ENCODE assay signal across 9 mouse cellular contexts in the genomic region with DNA sequence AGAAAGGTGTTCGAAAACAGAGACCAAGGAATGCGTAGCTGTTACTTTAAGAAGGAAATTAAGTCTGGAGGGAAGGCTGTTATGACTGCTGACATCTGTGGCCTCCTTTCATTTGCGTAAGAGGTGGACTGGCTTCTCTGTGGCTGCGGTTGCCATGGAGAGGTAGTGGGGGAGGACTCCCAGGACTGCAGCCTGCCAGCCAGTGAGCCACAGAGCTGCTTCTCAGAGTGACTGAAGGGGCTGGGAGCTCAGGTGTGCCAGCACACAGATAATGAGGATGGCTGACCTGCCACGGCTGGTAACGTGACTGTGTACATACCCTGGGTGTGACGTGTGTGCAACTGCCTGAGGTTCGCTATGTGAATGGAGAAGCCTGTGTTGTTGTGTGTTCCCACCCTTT. TPM values are rescaled to one million over a fixed set of nuclear protein-coding genes. Genes with fewer than 3 reads are reported as not detected.
A peak's percentile ranks its signal among the peaks of the same experiment; 100 is the strongest.
DNase-seq lines count a peak whose midpoint lies in the region; ATAC-seq and TF ChIP-seq lines count a peak whose summit lies in the region.
"Had no signal": no experiment of that assay in that cellular context is flagged by ENCODE, and none has a peak within 500 bp of the region (broad histone marks: within the 10 kb centered on the region; RNA-seq: fewer than 3 reads in every experiment).

No protein-coding gene starts in this region.

- WGBS in hindbrain, embryonic 12.5 days: 20% methylated on average over 8 of the region's 8 CpGs
- WGBS in lung, embryonic 15.5 days: 26% methylated on average over 8 of the region's 8 CpGs

- ATAC-seq in G1E (ENCODE audit: extremely low read depth, insufficient number of reproducible peaks, low FRiP score, poor library complexity, severe bottlenecking): peak; percentile 45; the same call in 1 of the 2 replicates
- peak; percentile 96 for ATAC-seq in hindbrain, embryonic 12.5 days (ENCODE audit: low FRiP score)
- ATAC-seq in lung, embryonic 15.5 days (ENCODE audit: borderline replicate concordance, extremely low read depth, low FRiP score, low TSS enrichment): peak; percentile 77; the same call in 1 of the 2 replicates
- ATAC-seq in neutrophil, adult 5-6 weeks (ENCODE audit: extremely low read depth, insufficient number of reproducible peaks, low FRiP score, poor library complexity, severe bottlenecking): peak; percentile 90

- H3K4me3 ChIP-seq in G1E (ENCODE audit: low read depth, low read length): peak overlapping the region; percentile 37; the same call in 1 of the 2 replicates
- no peak overlapping the region for H3K4me3 ChIP-seq in hindbrain, embryonic 12.5 days
- H3K4me3 ChIP-seq in lung, embryonic 15.5 days: no peak overlapping the region
- H3K4me3 ChIP-seq: erythroblast, embryonic 14.5 days had no signal

- no peaks in the 10 kb centered on the region for H3K27me3 ChIP-seq in G1E (ENCODE audit: insufficient read depth, low read length)
- no peaks in the 10 kb centered on the region for H3K27me3 ChIP-seq in hindbrain, embryonic 12.5 days
- H3K27me3 ChIP-seq in lung, embryonic 15.5 days: no peaks in the 10 kb centered on the region

- TF ChIP-seq CTCF in G1E (IDR thresholded peaks at IDR 0.05; ENCODE audit: low read depth, low read length): no peak

- H3K4me2 ChIP-seq in hindbrain, embryonic 12.5 days (replicated peaks): peak overlapping the region; percentile 45
- no peak overlapping the region for H3K4me2 ChIP-seq in lung, embryonic 15.5 days

- DNase-seq in G1E (ENCODE audit: low spot score): no peak
- DNase-seq in cerebellum, adult 9-10 months: peak; percentile 87
- peak; percentile 67 to 77 for DNase-seq in frontal cortex, adult 2 months (ENCODE audit: extremely low spot score in 1 of 2, low spot score in 1 of 2)
- DNase-seq in layer of hippocampus, adult 9-11 months: peak; percentile 84
- peak; percentile 75 for DNase-seq in thymus, postnatal 0 days (ENCODE audit: low spot score)

- H3K9ac ChIP-seq in hindbrain, embryonic 12.5 days: no peak overlapping the region
- H3K9ac ChIP-seq in lung, embryonic 15.5 days: no peak overlapping the region

- peaks cover 3% of the 10 kb centered on the region for H3K9me3 ChIP-seq in G1E (replicated peaks)
- no peaks in the 10 kb centered on the region; the same call in 1 of the 2 replicates for H3K9me3 ChIP-seq in hindbrain, embryonic 12.5 days (replicated peaks)
- H3K9me3 ChIP-seq in lung, embryonic 15.5 days: no peaks in the 10 kb centered on the region

- peaks cover 19% of the 10 kb centered on the region for H3K36me3 ChIP-seq in G1E (replicated peaks)
- no peaks in the 10 kb centered on the region for H3K36me3 ChIP-seq in hindbrain, embryonic 12.5 days
- H3K36me3 ChIP-seq in lung, embryonic 15.5 days: no peaks in the 10 kb centered on the region

- peak overlapping the region; percentile 85 for H3K27ac ChIP-seq in hindbrain, embryonic 12.5 days
- no peak overlapping the region for H3K27ac ChIP-seq in lung, embryonic 15.5 days

- peaks cover 17% of the 10 kb centered on the region for H3K4me1 ChIP-seq in G1E (ENCODE audit: insufficient read depth, low read depth, low read length)
- H3K4me1 ChIP-seq in hindbrain, embryonic 12.5 days: peaks cover 32% of the 10 kb centered on the region
- peaks cover 22% of the 10 kb centered on the region for H3K4me1 ChIP-seq in lung, embryonic 15.5 days

RNA-seq across cellular contexts. Expression of gene Hivep1, which starts 51.2 kb away (rescaled TPM):
- total RNA-seq in G1E (2014; fragmentation: Nextera tagmentation) (21.0 and 31.0 TPM in 2 replicates), G1E (2017) (4.5 and 5.6 TPM in 2 replicates)
- 8.8 and 11.5 TPM in 2 replicates for polyA plus RNA-seq in G1E (2012)
- 27.7 and 28.2 TPM in 2 replicates for polyA plus RNA-seq in frontal cortex, adult 2 months (2012; rRNA removed)
- polyA plus RNA-seq in hindbrain, embryonic 12.5 days (2016; fragmentation: Nextera tagmentation; extraction: Ambion mirVana): 19.0 TPM in 2 replicates
- 11.0 and 12.8 TPM in 2 replicates for polyA plus RNA-seq in lung, embryonic 15.5 days (2015; fragmentation: Nextera tagmentation; extraction: Ambion mirVana)
- 28.6 and 30.8 TPM in 2 replicates for total RNA-seq in neutrophil, adult 5-6 weeks (2017)
- polyA plus RNA-seq in thymus, postnatal 0 days (2015; fragmentation: Nextera tagmentation; extraction: Ambion mirVana): 8.3 and 12.2 TPM in 2 replicates

Comparison
In these comparisons a context has a peak if more than half of its experiments do, and no peak if none do; other contexts are left out.
1. ATAC-seq: peak in every context shown above with its lines; median percentile 96 in hindbrain, embryonic 12.5 days; 90 in neutrophil, adult 5-6 weeks; 77 in lung, embryonic 15.5 days; 45 in G1E.